Mouse (Mus musculus) intestine, embryonic 14.5 days (tissue): ENCODE measurements around the gene Lrrc7. TPM values are rescaled to one million over a fixed set of nuclear protein-coding genes. Genes with fewer than 3 reads are reported as not detected.
A peak's percentile ranks its signal among the peaks of the same experiment; 100 is the strongest.

Experiments
- ATAC-seq: fragments of 200-750 bp; cut with Nextera tagmentation; replicated peaks from 2 replicates; pipeline ENCODE4 v1.8.0; 2017; ENCODE audit warnings: low read depth, moderate number of reproducible peaks, moderate TSS enrichment, moderate library complexity; ENCODE audit not compliant: low FRiP score, low TSS enrichment
- DNase-seq: peaks from one replicate; pipeline ENCODE4 v3.0.0-alpha.2; 2018; ENCODE audit warnings: low spot score
- H3K27ac ChIP-seq: fragments of 300-500 bp; sonication (generic); 2 replicates; pipeline ENCODE4 v1.5.1; 2014; ENCODE audit warnings: low read depth, mild to moderate bottlenecking, control low read depth
- H3K27me3 ChIP-seq: fragments of 300-500 bp; sonication (generic); replicated peaks from 2 replicates; pipeline ENCODE4 v1.6.1; 2014; ENCODE audit warnings: low read length, control low read depth; ENCODE audit not compliant: control insufficient read depth, insufficient read depth
- H3K36me3 ChIP-seq: fragments of 300-500 bp; sonication (generic); 2 replicates; pipeline ENCODE4 v1.6.1; 2014; ENCODE audit warnings: low read length, control low read depth; ENCODE audit not compliant: control insufficient read depth, insufficient read depth
- H3K4me1 ChIP-seq: fragments of 300-500 bp; sonication (generic); replicated peaks from 2 replicates; pipeline ENCODE4 v1.6.1; 2014; ENCODE audit warnings: low read length, control low read depth, mixed read lengths; ENCODE audit not compliant: control insufficient read depth, insufficient read depth
- H3K4me2 ChIP-seq: fragments of 300-500 bp; sonication (generic); 2 replicates; pipeline ENCODE4 v1.6.1; 2014; ENCODE audit warnings: low read length
- H3K4me3 ChIP-seq: fragments of 300-500 bp; sonication (generic); 2 replicates; pipeline ENCODE4 v1.5.1; 2014; ENCODE audit warnings: low read depth, low read length, control low read depth, mixed read lengths
- H3K9ac ChIP-seq: fragments of 300-500 bp; sonication (generic); 2 replicates; pipeline ENCODE4 v1.6.1; 2014; ENCODE audit warnings: mild to moderate bottlenecking, low read length
- H3K9me3 ChIP-seq: fragments of 300-500 bp; sonication (generic); 2 replicates; pipeline ENCODE4 v1.6.1; 2016; ENCODE audit warnings: low read length, control low read depth; ENCODE audit not compliant: control insufficient read depth
- WGBS: fragments of 180-500 bp; shearing (Covaris S2); extraction: QIAGEN DNeasy Blood & Tissue Kit; methylation state at CpG from one replicate; pipeline ENCODE4 v1.1.7; 2014; 5-methylcytosine and 5-hydroxymethylcytosine counted together
- polyA plus RNA-seq: library from polyadenylated mRNA; unstranded; fragments of >200 nt; fragmentation: Nextera tagmentation; extraction: Ambion mirVana; gene quantifications from 2 replicates; pipeline ENCODE4 v1.2.1, GENCODE M21; 2014

Lrrc7 gene
- polyA plus RNA-seq, 1 experiment from 2014 or later: 3.3 TPM

DNA sequence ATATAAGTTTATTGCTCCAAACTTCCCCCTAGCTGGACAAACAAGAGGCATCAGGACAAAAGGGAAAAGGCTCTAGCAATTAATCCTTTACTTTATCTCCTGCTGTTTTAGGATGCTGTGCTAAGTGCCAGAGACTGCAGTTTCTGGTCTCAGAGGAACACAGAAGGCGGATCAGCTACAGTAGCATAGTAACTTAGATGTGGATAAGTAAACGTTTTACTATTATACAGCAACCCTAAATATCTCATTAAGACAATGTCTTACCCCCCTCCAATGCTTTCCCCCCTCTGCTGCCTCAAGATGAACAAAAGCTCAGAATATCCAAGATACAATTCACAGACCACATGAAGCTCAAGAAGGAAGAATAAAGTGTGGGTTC lies 174.0 kb downstream of the Lrrc7 start:
- 44% methylated on average over 2 of the region's 2 CpGs for WGBS
- H3K4me1 ChIP-seq: no peaks in the 10 kb centered on the region; the same call in 1 of the 2 replicates
- H3K4me2 ChIP-seq: no peak overlapping the region
- no peaks in the 10 kb centered on the region for H3K9me3 ChIP-seq
- H3K27ac ChIP-seq: no peak overlapping the region
- H3K36me3 ChIP-seq: no peaks in the 10 kb centered on the region
- ATAC-seq (no peak), DNase-seq (no peak)
- H3K27me3 ChIP-seq: no peaks in the 10 kb centered on the region
- no peak overlapping the region for H3K4me3 ChIP-seq
- no peak overlapping the region for H3K9ac ChIP-seq

DNA sequence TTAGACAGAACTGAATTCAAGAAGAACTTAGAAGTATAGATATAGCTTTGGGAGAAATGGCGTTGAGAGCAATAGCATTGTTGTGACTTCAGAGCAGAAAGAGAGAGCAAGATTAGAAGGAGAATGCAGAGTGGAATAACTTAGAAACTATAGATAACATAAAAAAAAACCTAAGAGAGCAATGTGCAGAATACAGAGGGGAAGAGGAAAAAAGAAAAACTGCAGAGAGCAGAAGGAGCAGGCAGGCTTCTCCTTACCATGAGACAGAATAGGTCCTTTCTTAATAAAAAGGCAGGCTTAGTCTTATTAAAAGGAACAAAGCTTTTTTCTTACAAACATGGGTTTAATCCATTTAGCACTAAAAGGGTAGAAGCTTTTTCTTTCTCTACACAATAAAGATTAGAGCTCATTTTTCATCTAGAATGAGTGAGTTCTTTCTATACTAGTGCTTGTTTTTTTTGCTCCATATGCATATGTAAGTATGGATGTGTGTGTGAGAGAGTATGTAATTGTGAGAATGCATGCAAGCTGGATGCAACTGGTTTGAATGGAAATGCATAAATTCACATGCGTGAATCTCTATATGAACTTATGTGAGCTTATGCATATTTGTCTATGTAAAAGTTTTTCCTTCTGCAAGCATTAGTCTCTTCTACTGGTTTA lies 174.5 kb downstream of the Lrrc7 start:
- Histone ChIP-seq H3K27ac (0 out of 2 replicates have a peak overlapping the region, but pooled peaks have one; percentile 22), H3K4me3 (no peak overlapping the region), H3K27me3 (no peaks in the 10 kb centered on the region), H3K4me1 (no peaks in the 10 kb centered on the region; the same call in 1 of the 2 replicates), H3K36me3 (no peaks in the 10 kb centered on the region), H3K4me2 (no peak overlapping the region), H3K9me3 (no peaks in the 10 kb centered on the region), H3K9ac (no peak overlapping the region)
- WGBS: 53% methylated on average over 2 of the region's 2 CpGs
- no peak for ATAC-seq
- no peak for DNase-seq

DNA sequence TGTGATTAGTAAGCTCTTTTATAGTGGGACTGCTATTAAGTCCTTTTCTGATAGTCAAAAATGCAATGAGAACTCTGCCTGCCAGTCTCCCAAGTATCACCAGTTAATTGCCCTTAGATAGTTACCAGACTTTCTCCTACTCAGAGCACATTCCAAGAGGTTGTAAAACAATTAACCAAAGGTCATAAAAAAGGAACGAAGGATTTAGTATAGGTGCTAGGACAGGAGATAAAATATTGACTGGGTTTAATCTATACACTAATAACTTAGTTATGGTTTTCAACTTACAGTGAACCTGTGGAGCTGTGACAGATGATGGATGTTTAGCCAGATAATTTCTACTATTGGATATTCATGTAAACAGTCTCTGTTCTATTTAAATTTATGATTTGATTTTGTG lies 175.2 kb downstream of the Lrrc7 start:
- Histone ChIP-seq H3K27me3 (no peaks in the 10 kb centered on the region), H3K36me3 (no peaks in the 10 kb centered on the region), H3K4me2 (no peak overlapping the region), H3K27ac (no peak overlapping the region), H3K9ac (no peak overlapping the region), H3K4me3 (no peak overlapping the region), H3K9me3 (no peaks in the 10 kb centered on the region), H3K4me1 (no peaks in the 10 kb centered on the region; the same call in 1 of the 2 replicates)
- whole genome bisulfite sequencing: 2% methylated on average over 1 of the region's 1 CpGs
- DNase-seq: no peak
- peak; percentile 79 for ATAC-seq

DNA sequence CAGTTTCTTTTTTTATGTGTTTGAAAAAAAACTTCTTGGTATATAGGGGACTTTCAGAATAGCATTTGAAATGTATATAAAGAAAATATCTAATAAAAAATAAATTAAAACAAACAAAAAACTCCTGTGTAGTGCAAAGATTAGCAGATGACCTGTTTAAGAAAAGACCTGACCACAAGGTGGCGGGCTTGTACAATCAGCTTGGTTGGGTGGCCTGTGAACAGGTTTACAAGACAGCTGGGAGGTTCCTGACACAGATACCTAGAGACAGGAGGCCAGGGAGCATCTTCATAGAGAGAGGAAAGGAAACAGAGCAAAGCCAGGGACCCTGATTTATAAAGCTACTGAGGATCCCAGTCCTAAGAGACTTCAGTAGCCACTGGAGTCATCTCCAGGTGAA lies 186.1 kb downstream of the Lrrc7 start:
- H3K27me3 ChIP-seq: no peaks in the 10 kb centered on the region
- H3K27ac ChIP-seq: no peak overlapping the region
- no peaks in the 10 kb centered on the region for H3K36me3 ChIP-seq
- no peaks in the 10 kb centered on the region for H3K9me3 ChIP-seq
- no peaks in the 10 kb centered on the region for H3K4me1 ChIP-seq
- 3% methylated on average over 1 of the region's 1 CpGs for WGBS
- ATAC-seq (no peak), DNase-seq (peak; percentile 56)
- no peak overlapping the region for H3K4me2 ChIP-seq
- H3K9ac ChIP-seq: no peak overlapping the region
- no peak overlapping the region for H3K4me3 ChIP-seq

DNA sequence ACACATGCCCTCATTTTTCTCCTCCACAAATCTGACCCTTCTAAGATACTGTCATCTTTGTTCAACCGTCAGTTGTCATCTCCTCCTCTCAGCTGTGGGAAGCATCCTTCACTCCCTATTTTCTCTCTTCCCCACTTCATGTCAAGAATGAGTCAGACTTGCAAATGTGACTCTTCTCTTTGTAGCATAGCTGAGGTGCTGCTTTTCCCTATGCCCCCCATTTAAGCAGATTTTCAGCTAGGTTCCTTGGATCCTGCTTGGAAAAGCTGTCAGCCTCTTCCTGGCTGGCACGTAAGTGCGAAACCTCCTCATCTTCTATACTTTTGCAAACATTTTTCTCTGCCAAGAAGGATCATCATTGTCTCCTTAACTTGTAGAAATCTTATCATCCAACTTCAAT lies 192.9 kb downstream of the Lrrc7 start:
- H3K9me3 ChIP-seq: no peaks in the 10 kb centered on the region
- no peak overlapping the region for H3K9ac ChIP-seq
- WGBS: 75% methylated on average over 3 of the region's 3 CpGs
- H3K27ac ChIP-seq: no peak overlapping the region
- H3K27me3 ChIP-seq: no peaks in the 10 kb centered on the region
- no peak for DNase-seq
- ATAC-seq: no peak
- H3K36me3 ChIP-seq: no peaks in the 10 kb centered on the region
- no peaks in the 10 kb centered on the region for H3K4me1 ChIP-seq
- no peak overlapping the region for H3K4me3 ChIP-seq
- H3K4me2 ChIP-seq: no peak overlapping the region

DNA sequence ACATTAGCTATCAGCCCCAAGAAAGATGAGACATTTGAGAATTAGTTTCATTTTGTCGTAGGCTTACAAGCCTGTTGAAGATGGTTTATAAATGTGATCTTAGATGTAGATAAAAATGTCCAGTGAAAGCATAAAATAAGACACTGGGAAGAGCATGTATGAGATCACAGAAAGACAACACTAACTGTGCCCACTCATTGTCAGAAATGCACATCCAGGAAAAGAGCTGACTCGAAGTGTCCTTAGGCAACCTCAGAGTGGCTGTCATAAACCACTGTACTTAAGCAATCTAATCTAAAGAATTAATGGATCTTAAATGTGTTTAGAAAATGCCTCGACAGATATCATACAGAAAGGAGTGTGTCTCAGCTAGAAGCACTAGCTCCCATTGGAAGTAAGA lies 196.2 kb downstream of the Lrrc7 start:
- H3K9ac ChIP-seq: no peak overlapping the region
- H3K4me1 ChIP-seq: no peaks in the 10 kb centered on the region
- H3K9me3 ChIP-seq: no peaks in the 10 kb centered on the region
- H3K27ac ChIP-seq: no peak overlapping the region
- H3K4me2 ChIP-seq: no peak overlapping the region
- no peak overlapping the region for H3K4me3 ChIP-seq
- H3K36me3 ChIP-seq: no peaks in the 10 kb centered on the region
- H3K27me3 ChIP-seq: no peaks in the 10 kb centered on the region
- no peak for DNase-seq
- 78% methylated on average over 3 of the region's 3 CpGs for WGBS
- ATAC-seq: no peak

DNA sequence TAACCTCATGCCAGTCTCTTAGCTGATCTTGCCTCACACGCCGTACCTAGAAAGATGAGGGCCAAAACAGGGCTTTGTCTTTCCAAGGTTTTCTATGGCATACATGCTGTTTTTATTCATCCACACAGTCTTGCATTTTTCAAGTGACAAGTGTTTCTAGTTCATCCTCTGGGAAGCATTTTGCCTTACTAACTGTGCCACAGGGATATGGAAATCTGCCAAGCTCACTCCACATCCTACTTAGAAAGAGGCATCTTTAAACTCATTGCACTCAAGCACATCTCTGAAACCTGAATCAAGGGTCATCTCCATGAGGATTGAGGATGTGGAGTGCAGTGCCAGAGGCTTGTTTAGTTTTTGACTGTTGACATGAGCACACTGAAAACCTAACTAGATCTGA lies 199.9 kb downstream of the Lrrc7 start:
- Histone ChIP-seq H3K4me2 (no peak overlapping the region), H3K4me1 (no peaks in the 10 kb centered on the region), H3K4me3 (no peak overlapping the region), H3K9ac (no peak overlapping the region), H3K9me3 (no peaks in the 10 kb centered on the region), H3K27ac (no peak overlapping the region), H3K36me3 (no peaks in the 10 kb centered on the region), H3K27me3 (no peaks in the 10 kb centered on the region)
- 97% methylated on average over 2 of the region's 2 CpGs for WGBS
- DNase-seq (no peak), ATAC-seq (no peak)

DNA sequence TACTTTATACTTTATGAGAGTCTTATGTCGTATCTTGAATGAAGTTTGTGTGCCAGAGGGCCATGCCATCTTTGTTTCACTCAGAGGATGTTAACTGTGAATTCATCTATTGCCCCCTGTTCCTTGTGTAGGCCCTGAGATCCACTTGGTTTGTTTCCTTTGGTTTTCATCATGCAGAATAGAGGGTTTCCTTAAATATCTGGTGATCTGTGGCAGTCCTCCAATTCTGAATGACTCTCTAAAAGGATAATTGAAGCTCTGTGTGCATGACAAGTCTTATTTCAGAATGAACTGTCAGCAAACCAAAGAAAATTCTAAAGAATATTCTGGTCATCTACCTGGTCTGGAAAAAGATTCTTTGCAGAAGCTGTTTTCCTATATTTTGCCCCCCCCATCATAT lies 205.3 kb downstream of the Lrrc7 start:
- H3K27me3 ChIP-seq: no peaks in the 10 kb centered on the region
- 87% methylated on average over 1 of the region's 1 CpGs for WGBS
- ATAC-seq: no peak
- DNase-seq: no peak
- H3K4me2 ChIP-seq: no peak overlapping the region
- no peak overlapping the region for H3K27ac ChIP-seq
- no peaks in the 10 kb centered on the region for H3K36me3 ChIP-seq
- H3K4me1 ChIP-seq: no peaks in the 10 kb centered on the region
- H3K9me3 ChIP-seq: no peaks in the 10 kb centered on the region
- no peak overlapping the region for H3K4me3 ChIP-seq
- H3K9ac ChIP-seq: no peak overlapping the region

DNA sequence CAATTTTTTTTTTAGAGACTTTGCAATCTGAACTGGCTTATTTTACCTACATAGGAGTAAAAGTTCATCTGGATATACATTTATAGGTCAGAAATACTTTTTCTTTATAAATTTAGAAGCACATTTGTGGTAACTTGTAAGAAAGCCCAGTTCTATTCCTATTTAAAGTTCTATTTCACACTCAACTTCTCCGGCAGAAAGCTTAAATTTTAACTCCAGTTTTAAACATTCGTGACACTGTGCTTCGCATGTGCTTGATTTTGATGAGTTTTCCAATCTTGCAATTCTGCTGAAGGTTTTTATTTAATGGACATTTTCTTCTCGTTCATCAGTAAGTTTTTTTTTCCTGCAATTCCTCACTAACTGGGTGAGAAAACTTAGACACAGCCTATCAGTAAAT lies 205.8 kb downstream of the Lrrc7 start:
- DNase-seq: no peak
- Histone ChIP-seq H3K27ac (no peak overlapping the region), H3K4me1 (no peaks in the 10 kb centered on the region), H3K27me3 (no peaks in the 10 kb centered on the region), H3K4me3 (no peak overlapping the region), H3K9me3 (no peaks in the 10 kb centered on the region), H3K4me2 (no peak overlapping the region), H3K9ac (no peak overlapping the region), H3K36me3 (no peaks in the 10 kb centered on the region)
- WGBS: 87% methylated on average over 4 of the region's 4 CpGs
- ATAC-seq: no peak
